8 mouse cellular contexts compared by ENCODE assay signal in the genomic region with DNA sequence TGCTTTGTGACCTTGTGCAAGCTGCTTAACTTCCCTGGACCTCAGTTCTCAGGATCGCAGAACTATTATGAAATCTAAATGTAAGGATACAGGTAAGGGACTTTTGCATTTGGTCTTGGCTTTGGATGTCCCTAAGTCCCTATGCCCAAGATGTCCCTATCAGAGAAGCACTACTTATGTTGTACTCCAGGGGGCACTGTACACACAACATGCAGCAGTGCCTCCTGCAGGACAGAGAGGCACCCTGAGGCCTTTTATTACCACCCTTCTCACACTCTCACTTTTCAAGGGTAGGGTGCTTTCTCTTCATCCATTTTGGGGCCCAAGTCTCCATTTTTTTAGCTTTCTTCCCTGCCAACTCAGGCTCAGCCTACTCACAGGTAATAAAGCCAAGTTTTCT. TPM values are rescaled to one million over a fixed set of nuclear protein-coding genes. Genes with fewer than 3 reads are reported as not detected.
DNase-seq lines count a peak whose midpoint lies in the region; ATAC-seq lines count a peak whose summit lies in the region.

No protein-coding gene starts in this region.

- intact Hi-C loops in gastrocnemius, postnatal 14 days (cut with DNase I; ENCODE audit: low total_unique reads): no loop called here

- no peak for ATAC-seq in cerebellum, adult (ENCODE audit: insufficient number of reproducible peaks, low FRiP score, low TSS enrichment)

- DNase-seq in heart, adult 11 months: peak; percentile 73
- no peak for DNase-seq in heart, postnatal 4 days
- peak; percentile 27 for DNase-seq in 3T3-L1 (ENCODE audit: low read depth, low spot score)
- DNase-seq in NIH3T3 (ENCODE audit: low read depth): peak; percentile 8
- peak; percentile 67 for DNase-seq in lung, postnatal 36 days
- DNase-seq in ovary, postnatal 10 days (ENCODE audit: low spot score): no peak
- DNase-seq in gastrocnemius, postnatal 14 days: no peak

RNA-seq across cellular contexts. Expression of a gene that starts 15.8 kb away (rescaled TPM):
- total RNA-seq in heart, postnatal 4 days (2021): not detected
- not detected for total RNA-seq in gastrocnemius, postnatal 14 days (2021)

RNA-seq across cellular contexts. Expression of a gene that starts 44.0 kb away (rescaled TPM):
- total RNA-seq in heart, postnatal 4 days (2021): 10 to 100 TPM; 41.6 to 43.6 TPM
- not detected for total RNA-seq in gastrocnemius, postnatal 14 days (2021)

Comparison
In these comparisons a context has a peak if more than half of its experiments do, and no peak if none do; other contexts are left out.
1. DNase-seq: peak in heart, adult 11 months (single experiment), 3T3-L1 (single experiment), NIH3T3 (single experiment) and lung, postnatal 36 days (single experiment); none in heart, postnatal 4 days (single experiment), ovary, postnatal 10 days (single experiment) and gastrocnemius, postnatal 14 days (single experiment).
2. RNA of a gene that starts 44.0 kb away (total RNA-seq): 41.6 to 43.6 TPM in heart, postnatal 4 days; not detected in gastrocnemius, postnatal 14 days; every median in the first group is over 10 times any median in the second.